Mouse (Mus musculus): ENCODE data around the gene Zcwpw1. TPM values are rescaled to one million over a fixed set of nuclear protein-coding genes. Genes with fewer than 3 reads are reported as not detected.

The Zcwpw1 gene
- polyA plus RNA-seq, 1 experiment from 2014 or later, result 13.1 TPM

- Histone ChIP-seq H3K9me3 (replicated peaks; ENCODE audit: control insufficient read depth, low read length, poor library complexity, severe bottlenecking) (no peaks in the 10 kb centered on the region), H3K36me3 (ENCODE audit: control insufficient read depth, insufficient read depth, low read length) (peaks cover 15% of the 10 kb centered on the region), H3K4me3 (ENCODE audit: low read depth, low read length) (peak within 1 kb of the TSS; percentile 79), H3K4me2 (ENCODE audit: low read length) (peak within 1 kb of the TSS; percentile 97), H3K4me1 (ENCODE audit: control insufficient read depth, insufficient read depth, low read length) (peaks cover 31% of the 10 kb centered on the region), H3K27me3 (ENCODE audit: control insufficient read depth, insufficient read depth, low read depth, low read length) (no peaks in the 10 kb centered on the region), H3K9ac (ENCODE audit: low read depth, low read length) (peak within 1 kb of the TSS; percentile 88), H3K27ac (ENCODE audit: low read length) (peak within 1 kb of the TSS; percentile 87)
- WGBS, result 0% methylated on average over 31 of the region's 31 CpGs
- ATAC-seq, result peak; percentile 96
Observed at GRCm38 (mm10) chr5:137778635-137779034, 9.0 kb upstream of the Zcwpw1 start, which contains the start of gene Ppp1r35. TSS of gene Ppp1r35 (plus strand) at chr5:137778849.

GRCm38 (mm10) chr5:137779053-137779933 is 8.3 kb upstream of the Zcwpw1 start:
- peak; percentile 34 for ATAC-seq
- Histone ChIP-seq H3K4me2 (ENCODE audit: low read length) (peak overlapping the region; percentile 97), H3K36me3 (ENCODE audit: control insufficient read depth, insufficient read depth, low read length) (peaks cover 17% of the 10 kb centered on the region), H3K27me3 (ENCODE audit: control insufficient read depth, insufficient read depth, low read depth, low read length) (no peaks in the 10 kb centered on the region), H3K9me3 (replicated peaks; ENCODE audit: control insufficient read depth, low read length, poor library complexity, severe bottlenecking) (no peaks in the 10 kb centered on the region), H3K4me3 (ENCODE audit: low read depth, low read length) (peak overlapping the region; percentile 79), H3K9ac (ENCODE audit: low read depth, low read length) (peak overlapping the region; percentile 88), H3K27ac (ENCODE audit: low read length) (peak overlapping the region; percentile 87), H3K4me1 (ENCODE audit: control insufficient read depth, insufficient read depth, low read length) (peaks cover 37% of the 10 kb centered on the region)
- under 1% methylated on average over 68 of the region's 83 CpGs for WGBS

- no peak overlapping the region for H3K27ac ChIP-seq (ENCODE audit: low read length)
- whole genome bisulfite sequencing, result 92% methylated on average over 7 of the region's 7 CpGs
- ATAC-seq, result no peak
- H3K36me3 ChIP-seq (ENCODE audit: control insufficient read depth, insufficient read depth, low read length), result peaks cover 17% of the 10 kb centered on the region
- no peak overlapping the region for H3K4me3 ChIP-seq (ENCODE audit: low read depth, low read length)
- H3K9ac ChIP-seq (ENCODE audit: low read depth, low read length), result no peak overlapping the region
- no peaks in the 10 kb centered on the region for H3K9me3 ChIP-seq (replicated peaks; ENCODE audit: control insufficient read depth, low read length, poor library complexity, severe bottlenecking)
- peaks cover 48% of the 10 kb centered on the region for H3K4me1 ChIP-seq (ENCODE audit: control insufficient read depth, insufficient read depth, low read length)
- no peaks in the 10 kb centered on the region for H3K27me3 ChIP-seq (ENCODE audit: control insufficient read depth, insufficient read depth, low read depth, low read length)
- H3K4me2 ChIP-seq (ENCODE audit: low read length), result no peak overlapping the region
Observed at GRCm38 (mm10) chr5:137781661-137782060, 5.9 kb upstream of the Zcwpw1 start.

GRCm38 (mm10) chr5:137782776-137783522 is 4.6 kb upstream of the Zcwpw1 start:
- H3K27ac ChIP-seq (ENCODE audit: low read length), result no peak overlapping the region
- H3K9me3 ChIP-seq (replicated peaks; ENCODE audit: control insufficient read depth, low read length, poor library complexity, severe bottlenecking), result no peaks in the 10 kb centered on the region
- H3K36me3 ChIP-seq (ENCODE audit: control insufficient read depth, insufficient read depth, low read length), result peaks cover 17% of the 10 kb centered on the region
- ATAC-seq, result no peak
- peak overlapping the region; percentile 90 for H3K4me2 ChIP-seq (ENCODE audit: low read length)
- H3K4me1 ChIP-seq (ENCODE audit: control insufficient read depth, insufficient read depth, low read length), result peaks cover 51% of the 10 kb centered on the region
- H3K27me3 ChIP-seq (ENCODE audit: control insufficient read depth, insufficient read depth, low read depth, low read length), result no peaks in the 10 kb centered on the region
- 82% methylated on average over 13 of the region's 13 CpGs for WGBS
- peak overlapping the region; percentile 79 for H3K4me3 ChIP-seq (ENCODE audit: low read depth, low read length)
- H3K9ac ChIP-seq (ENCODE audit: low read depth, low read length), result peak overlapping the region; percentile 91

- 72% methylated on average over 9 of the region's 9 CpGs for WGBS
- peak overlapping the region; percentile 79 for H3K4me3 ChIP-seq (ENCODE audit: low read depth, low read length)
- peaks cover 54% of the 10 kb centered on the region for H3K4me1 ChIP-seq (ENCODE audit: control insufficient read depth, insufficient read depth, low read length)
- H3K36me3 ChIP-seq (ENCODE audit: control insufficient read depth, insufficient read depth, low read length), result peaks cover 17% of the 10 kb centered on the region
- H3K27me3 ChIP-seq (ENCODE audit: control insufficient read depth, insufficient read depth, low read depth, low read length), result no peaks in the 10 kb centered on the region
- no peak overlapping the region; the same call in 1 of the 2 replicates for H3K27ac ChIP-seq (ENCODE audit: low read length)
- no peaks in the 10 kb centered on the region for H3K9me3 ChIP-seq (replicated peaks; ENCODE audit: control insufficient read depth, low read length, poor library complexity, severe bottlenecking)
- peak overlapping the region; percentile 90 for H3K4me2 ChIP-seq (ENCODE audit: low read length)
- peak overlapping the region; percentile 91 for H3K9ac ChIP-seq (ENCODE audit: low read depth, low read length)
- ATAC-seq, result no peak
Observed at GRCm38 (mm10) chr5:137783901-137784540, 3.6 kb upstream of the Zcwpw1 start.

- 84% methylated on average over 14 of the region's 14 CpGs for WGBS
- Histone ChIP-seq H3K9me3 (replicated peaks; ENCODE audit: control insufficient read depth, low read length, poor library complexity, severe bottlenecking) (no peaks in the 10 kb centered on the region), H3K36me3 (ENCODE audit: control insufficient read depth, insufficient read depth, low read length) (peaks cover 17% of the 10 kb centered on the region), H3K4me2 (ENCODE audit: low read length) (peak overlapping the region; percentile 90), H3K4me3 (ENCODE audit: low read depth, low read length) (peak overlapping the region; percentile 79), H3K27ac (ENCODE audit: low read length) (peak overlapping the region; percentile 96), H3K27me3 (ENCODE audit: control insufficient read depth, insufficient read depth, low read depth, low read length) (no peaks in the 10 kb centered on the region), H3K9ac (ENCODE audit: low read depth, low read length) (peak overlapping the region; percentile 91), H3K4me1 (ENCODE audit: control insufficient read depth, insufficient read depth, low read length) (peaks cover 53% of the 10 kb centered on the region)
- ATAC-seq, result no peak
Observed at GRCm38 (mm10) chr5:137784546-137784945, 3.1 kb upstream of the Zcwpw1 start.

GRCm38 (mm10) chr5:137785164-137786031 is 2.2 kb upstream of the Zcwpw1 start:
- WGBS, result 3% methylated on average over 44 of the region's 62 CpGs
- H3K4me1 ChIP-seq (ENCODE audit: control insufficient read depth, insufficient read depth, low read length), result peaks cover 44% of the 10 kb centered on the region
- peak overlapping the region; percentile 96 for H3K27ac ChIP-seq (ENCODE audit: low read length)
- no peaks in the 10 kb centered on the region for H3K9me3 ChIP-seq (replicated peaks; ENCODE audit: control insufficient read depth, low read length, poor library complexity, severe bottlenecking)
- peak overlapping the region; percentile 91 for H3K9ac ChIP-seq (ENCODE audit: low read depth, low read length)
- peaks cover 17% of the 10 kb centered on the region for H3K36me3 ChIP-seq (ENCODE audit: control insufficient read depth, insufficient read depth, low read length)
- ATAC-seq, result peak; percentile 13
- H3K4me2 ChIP-seq (ENCODE audit: low read length), result peak overlapping the region; percentile 90
- peak overlapping the region; percentile 79 for H3K4me3 ChIP-seq (ENCODE audit: low read depth, low read length)
- no peaks in the 10 kb centered on the region for H3K27me3 ChIP-seq (ENCODE audit: control insufficient read depth, insufficient read depth, low read depth, low read length)

Measured in midbrain, embryonic 16.5 days (tissue).